ENCODE assay signal across 13 mouse cellular contexts in the genomic region with DNA sequence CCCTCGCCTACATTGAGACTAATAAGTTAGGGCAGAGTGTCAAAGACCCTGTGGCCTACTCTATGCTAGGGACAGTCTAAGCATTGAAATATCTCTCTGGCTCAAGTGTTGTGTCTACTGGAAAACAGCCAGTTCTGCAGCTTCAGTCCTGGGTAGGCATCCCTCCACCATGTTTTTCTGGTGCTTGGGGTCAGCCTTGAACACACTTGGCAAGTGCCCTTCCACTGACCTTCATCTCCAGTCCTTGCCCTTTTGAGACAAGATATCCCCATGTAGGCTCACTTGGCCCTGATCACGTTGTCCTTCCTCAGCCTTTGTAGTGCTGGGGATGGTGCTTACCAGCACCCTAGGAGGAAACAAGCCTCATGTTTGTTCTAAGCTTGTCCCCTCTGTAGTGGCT.
"Had no signal": no experiment of that assay in that cellular context is flagged by ENCODE, and none has a peak within 500 bp of the region (broad histone marks: within the 10 kb centered on the region; RNA-seq: fewer than 3 reads in every experiment).

No protein-coding gene starts in this region.

- DNase-seq: gastrocnemius, adult 2 months; gastrocnemius, postnatal 10 days; gastrocnemius, postnatal 25 days; heart, adult 18-20 months; heart, postnatal 10 days; heart, postnatal 4 days; kidney, adult 18-20 months; kidney, adult 8-10 months; kidney, postnatal 10 days; kidney, postnatal 25 days; kidney, postnatal 4 days; liver; liver, embryonic 13.5 days had no signal
